Comparison of ENCODE assay signal across 12 mouse cellular contexts in the genomic region with DNA sequence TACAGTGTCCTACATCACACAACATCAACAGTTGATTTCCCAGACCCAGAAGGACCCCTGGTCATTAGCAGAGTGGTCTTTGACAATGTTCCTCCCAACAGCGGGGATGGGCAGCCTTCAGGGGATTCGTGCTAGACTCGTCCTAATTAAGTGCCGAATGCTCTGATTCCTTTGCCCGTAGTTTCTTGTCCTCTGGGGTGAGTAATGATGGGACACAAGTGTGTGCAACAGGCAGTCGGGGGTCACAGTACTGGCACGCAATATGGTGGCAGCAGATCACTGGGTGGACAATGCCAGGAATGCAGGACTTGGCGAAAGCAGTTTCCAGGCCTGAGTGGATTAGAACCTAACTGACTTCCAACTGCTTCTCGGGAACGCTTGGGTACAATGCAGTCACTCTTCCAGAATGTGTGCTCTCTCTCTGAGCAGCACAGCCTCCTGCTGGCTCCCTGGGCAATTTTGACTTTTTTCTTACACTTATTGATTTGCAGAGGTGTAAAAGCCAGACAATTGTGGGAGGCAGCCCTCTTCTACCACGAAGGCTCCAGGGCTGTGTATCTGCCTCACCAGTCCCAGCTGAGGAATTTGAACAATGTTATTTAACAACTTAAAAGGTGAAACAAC. TPM values are rescaled to one million over a fixed set of nuclear protein-coding genes. Genes with fewer than 3 reads are reported as not detected.
DNase-seq lines count a peak whose midpoint lies in the region; ATAC-seq lines count a peak whose summit lies in the region.
"Had no signal": no experiment of that assay in that cellular context is flagged by ENCODE, and none has a peak within 500 bp of the region (broad histone marks: within the 10 kb centered on the region; RNA-seq: fewer than 3 reads in every experiment).

No protein-coding gene starts in this region.

- no peak for DNase-seq in frontal cortex, postnatal 36 days (ENCODE audit: low spot score in 2 of 2)
- DNase-seq in midbrain, embryonic 11.5 days (ENCODE audit: low spot score, missing footprints): peak; percentile 83
- DNase-seq in midbrain, embryonic 10.5 days (ENCODE audit: low spot score): no peak
- no peak for DNase-seq in right cerebral cortex, postnatal 25 days

- no peak overlapping the region for H3K9ac ChIP-seq in midbrain, embryonic 11.5 days (ENCODE audit: low read length)
- no peak overlapping the region for H3K9ac ChIP-seq in midbrain, embryonic 15.5 days
- H3K9ac ChIP-seq in neural tube, embryonic 15.5 days (replicated peaks): no peak overlapping the region
- H3K9ac ChIP-seq: heart, embryonic 12.5 days; liver, postnatal 0 days had no signal

- no peak overlapping the region for H3K27ac ChIP-seq in midbrain, embryonic 11.5 days (ENCODE audit: low read depth, low read length)
- H3K27ac ChIP-seq in midbrain, embryonic 10.5 days (replicated peaks): no peak overlapping the region
- peak overlapping the region; percentile 82 for H3K27ac ChIP-seq in midbrain, embryonic 15.5 days
- H3K27ac ChIP-seq in neural tube, embryonic 15.5 days (replicated peaks): peak overlapping the region; percentile 58; the same call in 1 of the 2 replicates
- H3K27ac ChIP-seq: kidney, postnatal 0 days; limb, embryonic 10.5 days; stomach, postnatal 0 days had no signal

- H3K27me3 ChIP-seq in midbrain, embryonic 11.5 days (ENCODE audit: control insufficient read depth, insufficient read depth, low read length): no peaks in the 10 kb centered on the region
- peaks cover 10% of the 10 kb centered on the region for H3K27me3 ChIP-seq in midbrain, embryonic 10.5 days (ENCODE audit: low read depth, poor library complexity, severe bottlenecking)
- H3K27me3 ChIP-seq in midbrain, embryonic 15.5 days (replicated peaks): no peaks in the 10 kb centered on the region
- H3K27me3 ChIP-seq in neural tube, embryonic 15.5 days (replicated peaks): 0 out of 2 replicates have a peak, but pooled peaks cover 2% of the 10 kb centered on the region
- H3K27me3 ChIP-seq: heart, embryonic 12.5 days had no signal

- H3K4me1 ChIP-seq in midbrain, embryonic 11.5 days (ENCODE audit: control insufficient read depth, insufficient read depth, low read length): peaks cover 2% of the 10 kb centered on the region; the same call in 1 of the 2 replicates
- H3K4me1 ChIP-seq in midbrain, embryonic 10.5 days: peaks cover 9% of the 10 kb centered on the region
- peaks cover 24% of the 10 kb centered on the region for H3K4me1 ChIP-seq in midbrain, embryonic 15.5 days
- H3K4me1 ChIP-seq in neural tube, embryonic 15.5 days: peaks cover 36% of the 10 kb centered on the region

- WGBS in midbrain, embryonic 11.5 days: 78% methylated on average over 11 of the region's 11 CpGs
- 80% methylated on average over 11 of the region's 11 CpGs for WGBS in midbrain, embryonic 10.5 days
- 63% methylated on average over 11 of the region's 11 CpGs for WGBS in midbrain, embryonic 15.5 days
- WGBS in neural tube, embryonic 15.5 days: 62% methylated on average over 11 of the region's 11 CpGs

- no peaks in the 10 kb centered on the region for H3K9me3 ChIP-seq in midbrain, embryonic 11.5 days (ENCODE audit: control insufficient read depth, low read length)
- no peaks in the 10 kb centered on the region for H3K9me3 ChIP-seq in midbrain, embryonic 10.5 days (replicated peaks)
- H3K9me3 ChIP-seq in midbrain, embryonic 15.5 days: no peaks in the 10 kb centered on the region
- H3K9me3 ChIP-seq in neural tube, embryonic 15.5 days (replicated peaks): no peaks in the 10 kb centered on the region
- H3K9me3 ChIP-seq: heart, embryonic 12.5 days; limb, embryonic 10.5 days had no signal

- no peak overlapping the region for H3K4me3 ChIP-seq in midbrain, embryonic 11.5 days (ENCODE audit: low read depth, low read length)
- H3K4me3 ChIP-seq in midbrain, embryonic 10.5 days: no peak overlapping the region
- H3K4me3 ChIP-seq in midbrain, embryonic 15.5 days: no peak overlapping the region
- H3K4me3 ChIP-seq in neural tube, embryonic 15.5 days (replicated peaks): no peak overlapping the region

- H3K4me2 ChIP-seq in midbrain, embryonic 11.5 days: no peak overlapping the region
- no peak overlapping the region for H3K4me2 ChIP-seq in midbrain, embryonic 15.5 days
- H3K4me2 ChIP-seq in neural tube, embryonic 15.5 days: no peak overlapping the region

- no peaks in the 10 kb centered on the region for H3K36me3 ChIP-seq in midbrain, embryonic 11.5 days (ENCODE audit: control insufficient read depth, insufficient read depth, low read length)
- H3K36me3 ChIP-seq in midbrain, embryonic 10.5 days: no peaks in the 10 kb centered on the region
- no peaks in the 10 kb centered on the region for H3K36me3 ChIP-seq in midbrain, embryonic 15.5 days (replicated peaks)
- H3K36me3 ChIP-seq in neural tube, embryonic 15.5 days: no peaks in the 10 kb centered on the region
- H3K36me3 ChIP-seq: heart, embryonic 12.5 days; limb, embryonic 10.5 days had no signal

- peak; percentile 25 for ATAC-seq in frontal cortex, adult (ENCODE audit: low TSS enrichment)
- ATAC-seq in midbrain, embryonic 11.5 days (ENCODE audit: low FRiP score): no peak
- no peak for ATAC-seq in midbrain, embryonic 15.5 days (replicated peaks)
- ATAC-seq in neural tube, embryonic 15.5 days (ENCODE audit: low FRiP score): no peak

RNA-seq across cellular contexts. Expression of gene Ssx2ip, which starts 59.9 kb away (rescaled TPM):
- 31.0 and 33.5 TPM in 2 replicates for polyA plus RNA-seq in midbrain, embryonic 11.5 days (2014; fragmentation: Nextera tagmentation; extraction: Ambion mirVana)
- polyA plus RNA-seq in midbrain, embryonic 10.5 days (2016; fragmentation: Nextera tagmentation; extraction: Ambion mirVana): 28.4 and 30.3 TPM in 2 replicates
- polyA plus RNA-seq in midbrain, embryonic 15.5 days (2015; fragmentation: Nextera tagmentation; extraction: Ambion mirVana): 15.3 and 16.6 TPM in 2 replicates
- polyA plus RNA-seq in neural tube, embryonic 15.5 days (2015; fragmentation: Nextera tagmentation; extraction: Ambion mirVana): 16.7 and 19.3 TPM in 2 replicates

Comparison
In these comparisons a context has a peak if more than half of its experiments do, and no peak if none do; other contexts are left out.
1. H3K27ac ChIP-seq: peak in midbrain, embryonic 15.5 days (single experiment) and neural tube, embryonic 15.5 days (single experiment); none in midbrain, embryonic 11.5 days (single experiment) and midbrain, embryonic 10.5 days (single experiment).